Mouse (Mus musculus) layer of hippocampus, adult 2 months (tissue): ENCODE data around the gene Ifit1. TPM values are rescaled to one million over a fixed set of nuclear protein-coding genes. Genes with fewer than 3 reads are reported as not detected.

Experiments used
- DNase-seq, 2 experiments: peaks; one replicate each; pipeline ENCODE4 v3.0.0; 2022; ENCODE audit warnings: low spot score in 2 of 2
- H3K27ac ChIP-seq: fragments of 200-600 bp; 2 replicates; pipeline ENCODE4 v1.8.1; 2022
- H3K4me3 ChIP-seq: fragments of 200-600 bp; 2 replicates; pipeline ENCODE4 v1.8.1; 2022; ENCODE audit warnings: mild to moderate bottlenecking
- CTCF ChIP-seq: fragments of 200-600 bp; conservative IDR thresholded peaks from 2 replicates; pipeline ENCODE4 v1.8.1; 2022; ENCODE audit warnings: antibody characterized with exemption, mild to moderate bottlenecking, moderate library complexity
- total RNA-seq, 2 experiments: library from RNA; stranded (reverse); gene quantifications; 2 replicates each; pipeline ENCODE4 v1.2.3; 2021

The Ifit1 gene
- total RNA-seq, 2 experiments from 2014 or later, result 0.59 to 1.2 TPM

GRCm38 (mm10) chr19:34673476-34673875 lies 32.8 kb downstream of the Ifit1 start:
- no peak overlapping the region for H3K4me3 ChIP-seq
- H3K27ac ChIP-seq, result no peak overlapping the region
- no peak for TF ChIP-seq CTCF
- DNase-seq, result no peak

GRCm38 (mm10) chr19:34678428-34678827 lies 37.8 kb downstream of the Ifit1 start:
- no peak overlapping the region for H3K27ac ChIP-seq
- no peak for DNase-seq
- no peak for TF ChIP-seq CTCF

GRCm38 (mm10) chr19:34684857-34685256 lies 44.2 kb downstream of the Ifit1 start:
- Histone ChIP-seq H3K4me3 (no peak overlapping the region), H3K27ac (no peak overlapping the region)
- peak; percentile 81 for TF ChIP-seq CTCF
- peak; percentile 34 to 55 for DNase-seq

More at GRCm38 (mm10) chr19:34678428-34678827, 37.8 kb downstream of the Ifit1 start:
- no peak overlapping the region for H3K4me3 ChIP-seq

- Histone ChIP-seq H3K4me3 (no peak overlapping the region), H3K27ac (no peak overlapping the region)
- no peak for DNase-seq
- no peak for TF ChIP-seq CTCF
Observed at GRCm38 (mm10) chr19:34685530-34685929, 44.9 kb downstream of the Ifit1 start.

GRCm38 (mm10) chr19:34691402-34691801 lies 50.7 kb downstream of the Ifit1 start:
- Histone ChIP-seq H3K4me3 (no peak overlapping the region), H3K27ac (no peak overlapping the region)
- DNase-seq, result no peak
- no peak for TF ChIP-seq CTCF

GRCm38 (mm10) chr19:34696352-34696986 lies 55.8 kb downstream of the Ifit1 start:
- no peak for TF ChIP-seq CTCF
- Histone ChIP-seq H3K4me3 (no peak overlapping the region), H3K27ac (no peak overlapping the region)
- DNase-seq, result no peak

GRCm38 (mm10) chr19:34697461-34697860 lies 56.8 kb downstream of the Ifit1 start:
- no peak for DNase-seq
- TF ChIP-seq CTCF, result no peak
- Histone ChIP-seq H3K4me3 (no peak overlapping the region), H3K27ac (no peak overlapping the region)

DNA sequence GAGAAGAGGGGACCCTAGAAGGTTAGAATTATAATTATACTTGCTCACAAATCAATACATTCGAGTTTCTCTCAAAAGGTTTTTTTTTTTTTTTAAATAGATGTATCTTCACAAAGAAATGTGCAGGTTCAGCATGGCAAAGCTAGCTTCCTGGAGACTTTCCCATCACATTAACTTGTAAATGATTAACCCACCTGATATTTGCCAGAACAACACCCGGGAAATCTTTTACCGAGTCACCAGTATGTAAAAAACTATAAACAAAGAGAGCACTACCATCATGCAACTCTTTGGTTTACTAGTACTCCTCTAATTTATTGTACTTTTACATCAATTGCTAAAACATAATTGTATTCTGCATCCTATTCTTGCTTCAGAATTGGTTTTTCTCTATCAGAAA lies 57.8 kb downstream of the Ifit1 start:
- TF ChIP-seq CTCF, result no peak
- no peak for DNase-seq
- no peak overlapping the region for H3K4me3 ChIP-seq
- H3K27ac ChIP-seq, result no peak overlapping the region

GRCm38 (mm10) chr19:34698852-34699251 lies 58.2 kb downstream of the Ifit1 start:
- Histone ChIP-seq H3K4me3 (no peak overlapping the region), H3K27ac (no peak overlapping the region)
- TF ChIP-seq CTCF, result no peak
- DNase-seq, result no peak

GRCm38 (mm10) chr19:34699300-34699699 lies 58.6 kb downstream of the Ifit1 start:
- Histone ChIP-seq H3K4me3 (no peak overlapping the region), H3K27ac (no peak overlapping the region)
- TF ChIP-seq CTCF, result no peak
- DNase-seq, result no peak

Other genes starting within 250 kb of the Ifit1 start
- gene Ch25h, start 165.7 kb upstream of the Ifit1 start, total RNA-seq, result under 1 TPM in 1 of 2 experiments, not detected in 1; 0.25 TPM
- gene Lipa, start 113.4 kb upstream of the Ifit1 start, total RNA-seq, result 10 to 100 TPM; 16.6 to 20.0 TPM
- 1 to 10 TPM; 4.4 to 5.6 TPM for gene Ifit2, start 90.2 kb upstream of the Ifit1 start, total RNA-seq
- 1 to 10 TPM; 1.9 to 4.0 TPM for gene Ifit3, start 57.3 kb upstream of the Ifit1 start, total RNA-seq
- gene Ifit1bl1, start 38.9 kb upstream of the Ifit1 start, total RNA-seq, result 1 to 10 TPM; 1.3 to 1.9 TPM
- gene Ifit3b, start 32.9 kb upstream of the Ifit1 start, total RNA-seq, result 1 to 10 TPM; 1.0 to 1.7 TPM
- gene Ifit1bl2, start 128 bp upstream of the Ifit1 start, total RNA-seq, result under 1 TPM; 0.27 to 0.38 TPM
- 1 to 10 TPM; 1.3 to 3.8 TPM for gene Slc16a12, start 106.4 kb downstream of the Ifit1 start, total RNA-seq
- gene Pank1, start 238.6 kb downstream of the Ifit1 start, total RNA-seq, result 10 to 100 TPM; 19.6 to 21.7 TPM